Mouse (Mus musculus) splenic B cell, adult 2 months (primary cell): Measurements from ENCODE around the gene Kidins220.

Experiments
- DNase-seq: peaks from one replicate; pipeline ENCODE4 v3.0.0-alpha.2; 2011; ENCODE audit warnings: low read depth, low spot score
- H3K27me3 ChIP-seq: 2 replicates; pipeline ENCODE4 v1.6.1; 2012; ENCODE audit warnings: mild to moderate bottlenecking, low read length, moderate library complexity, mixed read lengths; ENCODE audit not compliant: control insufficient read depth, poor library complexity, insufficient read depth, severe bottlenecking
- H3K36me3 ChIP-seq: 2 replicates; pipeline ENCODE4 v1.6.1; 2012; ENCODE audit warnings: mild to moderate bottlenecking, low read length, moderate library complexity, mixed read lengths; ENCODE audit not compliant: control insufficient read depth, poor library complexity, insufficient read depth, severe bottlenecking

Gene Kidins220

DNA sequence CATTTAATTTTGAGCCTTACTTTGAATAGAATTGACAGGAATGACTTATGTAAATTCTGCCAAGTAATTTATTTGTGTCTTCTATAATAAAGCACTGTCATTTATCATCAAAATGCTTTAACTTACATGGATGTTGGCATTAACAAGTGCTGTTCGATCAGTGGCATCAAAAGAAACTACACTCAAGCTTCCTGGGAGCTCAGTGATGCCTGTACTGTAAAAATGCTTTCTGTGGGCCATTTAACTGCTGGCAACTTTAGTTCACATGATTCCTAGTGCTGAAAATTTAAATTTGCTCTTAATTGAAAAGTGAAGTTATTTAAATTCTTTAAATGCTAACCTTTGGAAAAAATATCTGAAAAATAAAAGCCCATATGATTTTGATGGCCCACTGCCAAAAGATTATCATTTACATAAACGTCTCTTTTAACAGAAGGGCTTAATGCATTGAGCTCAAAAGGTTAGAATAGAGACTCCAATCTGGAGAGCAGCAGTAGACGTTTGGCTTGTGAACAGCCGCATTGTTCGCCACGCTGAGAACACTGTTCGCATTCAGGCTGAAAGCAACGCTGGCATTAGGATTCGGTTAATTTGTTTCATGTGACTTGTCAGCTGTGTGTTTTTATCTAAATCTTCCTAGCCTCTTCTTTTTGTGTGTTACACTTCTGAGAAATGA, 59.1 kb downstream of the Kidins220 start:
- Histone ChIP-seq H3K36me3 (peaks cover 5% of the 10 kb centered on the region; the same call in 1 of the 2 replicates), H3K27me3 (no peaks in the 10 kb centered on the region)
- no peak for DNase-seq

DNA sequence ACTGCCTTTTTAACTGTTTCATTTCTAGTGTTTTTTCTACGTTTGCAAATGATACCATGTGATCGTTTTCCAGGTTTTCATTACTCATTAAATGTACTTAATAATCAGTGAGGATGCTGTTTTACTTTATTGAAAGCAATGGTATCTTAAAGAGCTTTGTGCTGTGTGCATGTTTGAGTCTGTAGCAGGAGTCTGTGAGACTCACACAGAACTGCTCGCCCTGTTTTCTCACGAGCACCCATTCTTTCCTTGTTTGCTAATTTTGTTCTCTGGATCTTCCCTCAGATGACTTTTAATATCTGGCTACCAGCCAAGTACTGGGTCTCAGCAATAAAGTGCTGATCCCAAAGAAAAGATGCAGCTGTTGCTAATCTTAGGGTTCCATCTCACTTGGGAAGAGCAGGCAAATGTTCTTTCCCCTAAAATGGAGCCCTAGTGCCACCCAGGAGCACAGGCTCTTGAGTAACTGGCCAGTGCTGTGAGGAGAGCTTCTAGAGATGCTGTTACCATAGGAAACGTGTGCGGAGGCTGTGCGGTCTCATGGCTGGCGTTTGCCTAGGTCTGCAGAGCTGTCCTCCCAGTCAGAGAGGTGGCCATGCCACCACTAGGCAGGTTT, 59.7 kb downstream of the Kidins220 start:
- DNase-seq, result no peak

DNA sequence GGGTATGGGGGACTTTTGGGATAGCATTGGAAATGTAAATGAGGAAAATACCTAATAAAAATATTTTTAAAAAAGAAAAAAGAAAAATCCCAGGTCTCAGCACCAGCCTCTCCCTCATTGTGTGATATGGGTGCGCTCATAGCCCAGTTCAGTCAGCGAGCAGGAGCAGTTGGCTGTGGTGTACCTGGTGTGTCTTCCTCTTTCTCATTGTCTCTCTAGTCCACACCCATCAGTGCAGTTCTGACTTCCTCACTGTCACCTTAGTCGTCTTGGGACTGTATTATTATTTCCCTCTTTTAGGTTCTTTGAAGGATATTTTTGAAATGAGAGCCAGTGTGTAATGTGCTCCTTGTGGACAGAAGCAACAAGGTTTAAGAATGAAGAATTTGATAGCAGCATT, 61.3 kb downstream of the Kidins220 start:
- H3K27me3 ChIP-seq, result no peaks in the 10 kb centered on the region
- peaks cover 4% of the 10 kb centered on the region; the same call in 1 of the 2 replicates for H3K36me3 ChIP-seq
- DNase-seq, result no peak

More for the DNA sequence above, 59.7 kb downstream of the Kidins220 start:
- H3K27me3 ChIP-seq, result no peaks in the 10 kb centered on the region
- H3K36me3 ChIP-seq, result peaks cover 5% of the 10 kb centered on the region; the same call in 1 of the 2 replicates

DNA sequence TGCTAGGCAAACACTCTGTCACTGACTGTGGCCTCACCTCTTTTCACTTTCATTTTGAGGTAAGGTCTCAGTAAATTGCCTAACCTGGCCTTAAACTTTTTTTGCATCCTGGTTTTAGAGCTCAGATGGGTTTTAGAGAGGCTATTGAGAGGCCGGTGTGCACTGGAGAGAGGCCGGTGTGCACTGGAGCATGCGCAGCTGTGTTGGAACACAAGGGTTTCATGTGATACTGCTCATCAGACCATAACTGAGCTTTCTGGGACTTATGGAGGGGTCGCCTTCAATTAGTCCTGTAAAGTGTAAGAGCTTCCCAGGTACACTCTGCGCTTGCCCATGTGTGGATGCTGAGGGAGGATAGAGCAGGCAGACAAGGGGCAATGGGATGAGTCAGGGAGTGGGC, 62.5 kb downstream of the Kidins220 start:
- H3K27me3 ChIP-seq, result no peaks in the 10 kb centered on the region
- H3K36me3 ChIP-seq, result peaks cover 4% of the 10 kb centered on the region; the same call in 1 of the 2 replicates
- no peak for DNase-seq

DNA sequence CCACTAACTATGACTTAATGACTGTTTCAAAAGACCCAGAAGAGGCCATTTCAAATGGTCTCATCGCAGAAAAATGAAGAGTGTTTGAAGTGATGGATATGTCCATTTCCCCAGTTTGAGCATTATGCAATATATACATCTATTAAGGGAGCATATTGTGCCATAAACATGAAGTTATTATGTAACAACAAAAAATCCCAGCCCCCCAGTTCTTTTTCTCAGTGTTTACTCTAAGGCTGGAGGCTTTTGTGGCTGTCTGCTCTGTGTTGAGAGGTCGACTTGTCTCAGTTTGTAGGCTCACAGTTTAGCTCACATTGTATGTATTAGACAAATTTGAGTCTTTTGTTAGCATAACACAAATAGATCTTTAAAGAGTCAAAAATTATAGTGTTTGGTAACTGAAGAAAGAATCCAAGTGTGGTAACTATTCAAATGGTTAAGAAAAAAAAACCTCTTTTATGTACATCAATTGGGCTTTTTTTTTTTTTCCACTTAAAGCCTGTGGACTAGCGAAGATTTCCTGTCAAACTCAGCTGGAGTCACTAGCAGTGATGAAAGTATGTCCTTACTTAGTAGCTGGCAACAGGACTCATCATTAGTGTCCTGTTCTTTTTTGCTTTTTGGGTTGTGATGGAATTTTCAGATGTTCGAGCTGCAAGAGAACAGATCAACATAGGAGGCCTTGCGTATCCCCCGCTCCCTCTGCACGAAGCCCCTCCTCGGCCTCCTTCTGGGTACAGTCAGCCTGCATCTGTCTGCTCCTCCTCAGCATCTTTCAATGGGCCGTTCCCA, 63.2 kb downstream of the Kidins220 start:
- H3K27me3 ChIP-seq, result no peaks in the 10 kb centered on the region

DNA sequence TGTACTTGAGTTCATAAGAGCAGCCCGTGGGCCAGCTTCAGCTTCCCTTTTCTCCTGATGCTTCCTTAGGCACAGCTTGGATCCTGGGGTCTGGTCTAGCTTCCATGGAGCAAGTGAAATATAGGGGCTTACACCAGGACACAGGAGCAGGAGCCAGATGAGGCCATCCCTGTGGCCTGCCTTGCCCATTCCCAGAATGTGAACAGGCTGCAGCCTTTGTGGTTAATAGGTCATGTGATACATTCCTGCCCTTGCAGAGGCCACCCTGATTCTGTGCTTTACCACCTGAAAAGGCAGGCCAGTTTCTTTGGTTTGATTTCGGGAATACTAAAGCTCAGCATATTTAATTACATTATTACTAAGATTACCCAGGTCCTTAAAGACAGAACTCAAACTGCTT, 69.3 kb downstream of the Kidins220 start:
- no peak for DNase-seq
- peaks cover 4% of the 10 kb centered on the region for H3K36me3 ChIP-seq
- H3K27me3 ChIP-seq, result no peaks in the 10 kb centered on the region

More for the DNA sequence above, 63.2 kb downstream of the Kidins220 start:
- no peak for DNase-seq
- 0 out of 2 replicates have a peak, but pooled peaks cover 2% of the 10 kb centered on the region for H3K36me3 ChIP-seq

DNA sequence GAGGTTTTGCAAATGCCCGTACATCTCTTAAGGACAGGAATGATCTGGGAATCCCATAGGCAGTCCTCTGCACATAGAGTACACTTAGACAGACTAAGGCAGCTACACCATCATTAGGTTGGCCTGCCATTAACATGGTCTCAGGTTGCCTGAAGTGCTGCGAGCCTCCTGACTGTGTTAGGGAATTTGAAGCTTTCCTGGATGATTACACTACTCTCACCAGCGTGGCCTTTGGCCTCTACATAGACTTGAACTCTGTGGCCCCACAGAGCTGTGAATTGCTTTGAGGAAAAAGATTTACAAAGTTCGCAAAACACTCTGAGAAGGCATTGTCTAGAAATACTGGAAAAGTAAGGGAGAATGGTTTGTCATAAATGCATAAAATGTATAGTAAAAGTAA, 69.9 kb downstream of the Kidins220 start:
- DNase-seq, result no peak
- Histone ChIP-seq H3K27me3 (no peaks in the 10 kb centered on the region), H3K36me3 (peaks cover 4% of the 10 kb centered on the region)

DNA sequence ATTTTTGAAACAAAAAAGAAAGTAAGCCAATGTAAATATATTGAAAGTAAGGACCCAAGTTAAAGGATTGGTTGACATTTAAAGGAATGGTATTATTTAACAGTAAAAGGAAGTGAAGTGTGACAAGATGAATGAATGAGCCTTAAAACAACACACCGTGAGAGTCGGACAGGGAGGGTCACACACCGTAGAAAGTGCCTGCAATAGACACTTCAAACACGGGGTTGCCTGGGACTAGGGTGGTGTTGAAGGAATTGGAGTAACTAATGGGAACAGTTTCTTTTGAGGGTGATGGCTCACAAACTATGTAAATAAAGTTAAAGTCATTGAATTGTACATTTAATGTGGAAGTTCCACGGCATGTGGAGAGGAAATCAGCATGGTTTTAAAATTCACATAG, 74.5 kb downstream of the Kidins220 start:
- Histone ChIP-seq H3K27me3 (no peaks in the 10 kb centered on the region), H3K36me3 (peaks cover 14% of the 10 kb centered on the region; the same call in 1 of the 2 replicates)
- no peak for DNase-seq

DNA sequence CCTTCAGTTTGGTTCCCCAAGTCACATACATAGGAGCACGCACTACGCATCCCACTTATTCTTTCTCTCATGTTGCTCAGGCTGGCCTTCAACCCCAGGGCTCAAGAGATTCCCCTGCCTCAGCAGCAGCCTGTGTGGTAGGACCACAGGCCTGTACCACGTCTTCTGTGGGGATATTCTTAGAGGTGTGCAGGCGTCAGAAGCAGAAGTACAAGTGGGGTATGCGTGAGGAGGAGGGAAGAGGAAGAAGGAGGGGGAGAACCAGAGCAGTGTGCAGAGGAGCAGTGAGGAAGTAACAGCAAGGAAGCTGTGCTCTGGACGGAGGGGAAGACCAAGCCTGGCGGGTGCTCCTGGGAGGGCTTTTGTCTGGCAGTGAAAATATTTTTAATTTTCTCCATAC, 79.8 kb downstream of the Kidins220 start:
- peak; percentile 36 for DNase-seq
- Histone ChIP-seq H3K27me3 (no peaks in the 10 kb centered on the region), H3K36me3 (peaks cover 15% of the 10 kb centered on the region; the same call in 1 of the 2 replicates)

DNA sequence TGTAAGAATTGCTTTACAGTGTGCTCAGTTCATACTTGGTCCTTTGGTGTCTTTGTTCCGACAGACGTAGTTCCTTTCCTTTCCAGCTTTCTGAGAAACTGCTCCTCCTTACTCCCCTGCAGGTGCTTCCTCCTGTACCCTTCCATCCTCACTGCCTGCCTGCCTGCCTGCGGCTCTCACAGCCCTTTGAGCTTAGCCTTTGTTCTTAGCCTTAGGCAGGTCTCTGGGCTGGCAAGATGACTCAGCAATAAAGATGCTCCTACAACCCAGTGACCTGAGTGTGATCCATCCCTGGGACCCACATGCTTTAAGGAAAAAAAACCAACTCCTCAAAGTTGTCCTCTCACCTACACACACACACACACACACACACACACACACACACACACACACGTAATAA, 80.2 kb downstream of the Kidins220 start:
- H3K27me3 ChIP-seq, result no peaks in the 10 kb centered on the region
- no peak for DNase-seq
- H3K36me3 ChIP-seq, result peaks cover 12% of the 10 kb centered on the region; the same call in 1 of the 2 replicates

DNA sequence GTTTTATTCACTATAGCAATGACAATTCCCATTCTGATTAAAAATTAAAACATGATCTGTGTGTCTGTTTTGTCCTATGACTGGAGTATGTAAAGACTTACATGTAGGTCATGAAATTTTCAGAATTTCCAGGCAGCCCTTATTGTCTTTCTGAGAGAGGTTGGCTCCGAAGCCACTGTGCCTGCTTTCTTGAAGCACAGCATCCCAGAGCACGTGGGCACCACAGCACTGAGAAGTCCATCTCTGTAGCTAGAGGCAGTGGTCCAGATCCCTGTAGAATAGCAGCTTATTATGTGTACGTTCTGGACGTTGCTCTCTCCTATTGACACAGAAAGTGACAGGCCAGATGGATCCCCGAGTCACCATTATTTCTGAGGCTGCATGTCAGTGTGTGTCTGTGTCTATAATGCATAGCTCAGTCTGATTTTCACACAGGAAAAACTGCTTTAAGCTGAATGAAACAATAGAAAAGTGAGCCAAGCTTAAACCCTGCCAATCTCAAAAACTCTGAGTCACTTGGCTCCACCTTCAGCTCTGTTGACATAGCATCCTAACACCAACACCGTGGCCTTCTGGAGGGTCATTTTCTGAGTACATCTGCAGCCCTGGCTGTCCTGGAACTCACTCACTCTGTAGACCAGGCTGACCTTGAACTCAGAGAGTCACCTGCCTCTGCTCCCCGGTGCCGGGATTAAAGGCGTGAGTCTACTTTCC, 84.9 kb downstream of the Kidins220 start:
- DNase-seq, result no peak
- Histone ChIP-seq H3K27me3 (no peaks in the 10 kb centered on the region), H3K36me3 (peaks cover 2% of the 10 kb centered on the region; the same call in 1 of the 2 replicates)

DNA sequence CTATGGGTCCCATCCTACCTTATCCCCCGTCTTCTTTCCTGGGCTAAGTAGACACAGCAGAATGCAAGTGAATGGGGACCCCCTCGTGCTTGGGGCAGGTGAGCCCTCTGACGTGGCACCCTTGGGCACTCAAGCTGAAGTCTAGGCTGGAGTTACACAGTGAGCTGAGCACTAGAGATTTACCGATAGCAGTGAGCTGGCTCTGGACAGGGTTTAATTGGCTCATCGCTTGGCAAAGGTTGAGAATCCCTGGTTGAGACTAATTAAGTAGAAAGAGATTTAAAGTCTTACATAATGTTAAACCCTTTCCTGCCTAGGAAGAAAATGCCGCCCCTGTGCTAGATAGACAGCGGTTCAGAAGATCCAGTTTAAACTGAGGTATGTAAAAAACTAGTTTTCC, 86.2 kb downstream of the Kidins220 start:
- Histone ChIP-seq H3K36me3 (peaks cover 2% of the 10 kb centered on the region; the same call in 1 of the 2 replicates), H3K27me3 (no peaks in the 10 kb centered on the region)
- no peak for DNase-seq

DNA sequence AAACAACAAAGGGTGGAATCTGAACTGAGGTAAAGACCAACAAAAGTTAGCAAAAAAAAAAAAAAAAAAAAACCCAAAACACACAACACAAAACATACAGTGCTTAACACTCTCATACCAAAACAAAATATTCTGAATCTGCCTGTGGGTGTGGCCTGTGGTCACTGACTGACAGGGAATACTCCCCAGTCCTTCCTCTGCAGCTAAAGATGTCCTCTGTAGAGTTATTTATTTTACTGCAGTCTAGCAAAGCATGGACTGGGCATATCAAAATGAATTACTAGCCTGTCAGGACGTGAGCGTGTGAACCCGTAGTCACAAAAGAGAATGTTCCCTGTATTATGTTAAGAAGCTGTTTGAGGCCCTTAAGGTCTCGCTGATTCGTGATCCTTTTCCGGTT, 87.5 kb downstream of the Kidins220 start:
- Histone ChIP-seq H3K27me3 (no peaks in the 10 kb centered on the region; the same call in 1 of the 2 replicates), H3K36me3 (no peaks in the 10 kb centered on the region)
- no peak for DNase-seq

DNA sequence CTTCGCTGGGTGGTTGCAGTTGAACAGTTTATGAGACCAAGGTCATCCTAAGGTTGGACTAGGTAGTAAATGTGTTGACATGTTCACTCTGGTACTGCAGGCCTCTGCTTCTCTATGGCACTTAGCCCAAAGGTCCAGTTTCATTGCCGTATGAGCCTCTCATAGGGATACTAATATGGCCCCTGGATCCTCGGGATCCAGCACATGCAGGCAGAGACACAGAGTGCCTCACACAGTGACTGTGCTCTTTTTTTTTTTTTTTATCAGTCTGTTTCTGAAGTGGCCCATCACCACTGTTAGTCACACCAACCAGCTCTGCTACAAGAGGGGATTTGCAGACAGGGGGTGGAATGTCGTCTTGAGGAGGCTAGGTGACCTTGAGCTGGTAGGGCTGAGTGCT, 98.6 kb downstream of the Kidins220 start:
- Histone ChIP-seq H3K36me3 (no peaks in the 10 kb centered on the region), H3K27me3 (no peaks in the 10 kb centered on the region)
- DNase-seq, result no peak
